Mouse (Mus musculus) olfactory bulb, adult 2 months (tissue): ENCODE results near the gene Gm4969.

Experiments
- CTCF ChIP-seq: fragments of 200-500 bp; IDR thresholded peaks from 2 replicates; pipeline ENCODE4 v1.5.1; 2012; ENCODE audit warnings: low read depth, mild to moderate bottlenecking, low read length, moderate library complexity; ENCODE audit not compliant: insufficient read depth
- POLR2A ChIP-seq: fragments of 200-500 bp; IDR thresholded peaks from 2 replicates; pipeline ENCODE4 v1.6.1; 2012; ENCODE audit warnings: mild to moderate bottlenecking, low read depth, low read length, moderate library complexity; ENCODE audit not compliant: insufficient read depth

DNA sequence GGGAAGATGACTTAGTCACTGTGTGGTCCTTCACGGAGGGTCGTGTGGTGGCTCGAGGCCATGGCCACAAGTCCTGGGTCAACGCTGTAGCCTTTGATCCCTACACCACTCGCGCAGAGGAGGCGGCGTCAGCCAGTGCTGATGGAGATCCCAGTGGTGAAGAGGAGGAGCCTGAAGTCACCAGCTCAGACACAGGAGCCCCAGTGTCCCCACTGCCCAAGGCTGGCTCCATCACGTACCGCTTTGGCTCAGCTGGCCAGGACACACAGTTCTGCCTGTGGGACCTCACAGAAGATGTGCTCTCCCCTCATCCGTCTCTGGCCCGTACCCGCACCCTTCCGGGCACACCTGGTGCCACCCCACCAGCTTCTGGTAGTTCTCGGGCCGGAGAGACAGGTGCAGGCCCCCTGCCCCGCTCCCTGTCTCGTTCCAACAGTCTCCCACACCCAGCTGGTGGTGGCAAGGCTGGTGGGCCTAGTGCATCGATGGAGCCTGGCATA, 37.7 kb downstream of the Gm4969 start:
- TF ChIP-seq CTCF = no peak
- no peak for TF ChIP-seq POLR2A
